Comparison of ENCODE assay signal across 8 mouse cellular contexts in genomic region chr17:21707343-21707996, GRCm38 (mm10). TPM values are rescaled to one million over a fixed set of nuclear protein-coding genes. Genes with fewer than 3 reads are reported as not detected.
A peak's percentile ranks its signal among the peaks of the same experiment; 100 is the strongest.
DNase-seq lines count a peak whose midpoint lies in the region; ATAC-seq and TF ChIP-seq lines count a peak whose summit lies in the region.

Zfp760 (plus strand) TSS chr17:21707741.

- intact Hi-C loops in heart, postnatal 36 days (cut with DNase I) = no loop called here

- H3K27ac ChIP-seq in forebrain, embryonic 16.5 days (ENCODE audit: low read length) = peak within 1 kb of the TSS; percentile 84
- H3K27ac ChIP-seq in layer of hippocampus, adult 2 months = peak within 1 kb of the TSS; percentile 87
- peak within 1 kb of the TSS; percentile 97 for H3K27ac ChIP-seq in lung, embryonic 14.5 days (ENCODE audit: low read depth)
- H3K27ac ChIP-seq in olfactory bulb, adult 2 months (ENCODE audit: insufficient read depth, low read depth, low read length) = peak within 1 kb of the TSS; percentile 27
- no peak within 1 kb of the TSS for H3K27ac ChIP-seq in thymus, adult 2 months (ENCODE audit: control insufficient read depth, insufficient read depth, low read length)

- no peaks in the 10 kb centered on the region for H3K27me3 ChIP-seq in G1E (ENCODE audit: insufficient read depth, low read length)
- H3K27me3 ChIP-seq in forebrain, embryonic 16.5 days (replicated peaks; ENCODE audit: control insufficient read depth, insufficient read depth, low read length) = no peaks in the 10 kb centered on the region
- H3K27me3 ChIP-seq in lung, embryonic 14.5 days (ENCODE audit: insufficient read depth, low read length) = no peaks in the 10 kb centered on the region
- H3K27me3 ChIP-seq in thymus, adult 2 months (ENCODE audit: control insufficient read depth, insufficient read depth, low read length) = no peaks in the 10 kb centered on the region

- H3K9me3 ChIP-seq in G1E (replicated peaks) = no peaks in the 10 kb centered on the region
- no peaks in the 10 kb centered on the region for H3K9me3 ChIP-seq in forebrain, embryonic 16.5 days (ENCODE audit: control insufficient read depth, low read length)
- H3K9me3 ChIP-seq in lung, embryonic 14.5 days (ENCODE audit: low read depth, low read length) = no peaks in the 10 kb centered on the region

- peak; percentile 85 for ATAC-seq in G1E (ENCODE audit: extremely low read depth, insufficient number of reproducible peaks, low FRiP score, poor library complexity, severe bottlenecking)
- peak; percentile 98 for ATAC-seq in forebrain, embryonic 16.5 days
- peak; percentile 99 for ATAC-seq in lung, embryonic 14.5 days (ENCODE audit: insufficient read depth)

- TF ChIP-seq POLR2A in olfactory bulb, adult 2 months (IDR thresholded peaks at IDR 0.05; ENCODE audit: insufficient read depth, low read depth, low read length) = no peak
- TF ChIP-seq POLR2A in thymus, adult 2 months (IDR thresholded peaks at IDR 0.05; ENCODE audit: control insufficient read depth, extremely low read depth, insufficient read depth, low read length, poor library complexity) = no peak

- H3K36me3 ChIP-seq in G1E (replicated peaks) = peaks cover 17% of the 10 kb centered on the region
- H3K36me3 ChIP-seq in forebrain, embryonic 16.5 days (ENCODE audit: control insufficient read depth, insufficient read depth) = no peaks in the 10 kb centered on the region
- H3K36me3 ChIP-seq in lung, embryonic 14.5 days (ENCODE audit: insufficient read depth) = peaks cover 7% of the 10 kb centered on the region; the same call in 1 of the 2 replicates
- H3K36me3 ChIP-seq in thymus, adult 2 months (ENCODE audit: control insufficient read depth, insufficient read depth, low read length) = no peaks in the 10 kb centered on the region

- WGBS in forebrain, embryonic 16.5 days = 5% methylated on average over 26 of the region's 26 CpGs
- 4% methylated on average over 26 of the region's 26 CpGs for WGBS in lung, embryonic 14.5 days
- 3% methylated on average over 26 of the region's 26 CpGs for WGBS in olfactory bulb, adult 2 months
- WGBS in thymus, adult 2 months = 7% methylated on average over 26 of the region's 26 CpGs

- DNase-seq in G1E (ENCODE audit: low spot score) = peak; percentile 45
- peak; percentile 77 to 87 for DNase-seq in cerebellum, adult 18-20 months
- peak; percentile 79 to 82 for DNase-seq in heart, postnatal 36 days
- DNase-seq in layer of hippocampus, adult 2 months (ENCODE audit: low spot score in 2 of 2) = peak; percentile 70 to 88
- peak; percentile 97 for DNase-seq in lung, embryonic 14.5 days
- peak; percentile 57 for DNase-seq in thymus, adult 2 months

- H3K4me2 ChIP-seq in forebrain, embryonic 16.5 days (ENCODE audit: low read length) = peak within 1 kb of the TSS; percentile 65
- H3K4me2 ChIP-seq in lung, embryonic 14.5 days = peak within 1 kb of the TSS; percentile 73

- peaks cover 31% of the 10 kb centered on the region for H3K4me1 ChIP-seq in G1E (ENCODE audit: insufficient read depth, low read depth, low read length)
- peaks cover 12% of the 10 kb centered on the region for H3K4me1 ChIP-seq in forebrain, embryonic 16.5 days (replicated peaks; ENCODE audit: control insufficient read depth, insufficient read depth, low read length)
- 0 out of 2 replicates have a peak, but pooled peaks cover 4% of the 10 kb centered on the region for H3K4me1 ChIP-seq in lung, embryonic 14.5 days (ENCODE audit: insufficient read depth)
- no peaks in the 10 kb centered on the region; the same call in 1 of the 2 replicates for H3K4me1 ChIP-seq in olfactory bulb, adult 2 months (ENCODE audit: control insufficient read depth, insufficient read depth, low read length)
- H3K4me1 ChIP-seq in thymus, adult 2 months (replicated peaks; ENCODE audit: control insufficient read depth, insufficient read depth, low read length) = peaks cover 3% of the 10 kb centered on the region

- H3K4me3 ChIP-seq in G1E (ENCODE audit: low read depth, low read length) = peak within 1 kb of the TSS; percentile 80
- H3K4me3 ChIP-seq in forebrain, embryonic 16.5 days (replicated peaks; ENCODE audit: low read length) = peak within 1 kb of the TSS; percentile 85
- peak within 1 kb of the TSS; percentile 82 for H3K4me3 ChIP-seq in layer of hippocampus, adult 2 months
- peak within 1 kb of the TSS; percentile 52 for H3K4me3 ChIP-seq in lung, embryonic 14.5 days (ENCODE audit: low read depth, low read length)
- peak within 1 kb of the TSS; percentile 95 for H3K4me3 ChIP-seq in olfactory bulb, adult 2 months (ENCODE audit: insufficient read depth, low read depth, low read length)
- H3K4me3 ChIP-seq in thymus, adult 2 months (ENCODE audit: control insufficient read depth, insufficient read depth, low read length) = peak within 1 kb of the TSS; percentile 55

- TF ChIP-seq CTCF in G1E (IDR thresholded peaks at IDR 0.05; ENCODE audit: low read depth, low read length) = no peak
- no peak; the same call in 1 of the 2 replicates for TF ChIP-seq CTCF in layer of hippocampus, adult 2 months (conservative IDR thresholded peaks at IDR 0.05)
- TF ChIP-seq CTCF in lung, embryonic 14.5 days (IDR thresholded peaks at IDR 0.05; ENCODE audit: low read depth) = no peak
- no peak for TF ChIP-seq CTCF in olfactory bulb, adult 2 months (IDR thresholded peaks at IDR 0.05; ENCODE audit: insufficient read depth, low read depth, low read length)
- TF ChIP-seq CTCF in thymus, adult 2 months (IDR thresholded peaks at IDR 0.05; ENCODE audit: borderline replicate concordance, control insufficient read depth, extremely low read depth, insufficient read depth, low read length, poor library complexity) = peak; percentile 12; the same call in 1 of the 2 replicates

- peak within 1 kb of the TSS; percentile 76 for H3K9ac ChIP-seq in forebrain, embryonic 16.5 days (replicated peaks; ENCODE audit: low read depth, low read length)
- peak within 1 kb of the TSS; percentile 72 for H3K9ac ChIP-seq in lung, embryonic 14.5 days

RNA-seq across cellular contexts. Expression of gene Zfp760, which starts in this region (rescaled TPM):
- total RNA-seq in G1E (2014; fragmentation: Nextera tagmentation) = 21.4 and 24.0 TPM in 2 replicates
- total RNA-seq in G1E (2017) = 14.1 and 14.5 TPM in 2 replicates
- polyA plus RNA-seq in G1E (2012) = 1.0 and 1.2 TPM in 2 replicates
- 19.4 and 21.5 TPM in 2 replicates for polyA plus RNA-seq in forebrain, embryonic 16.5 days (2015; fragmentation: Nextera tagmentation; extraction: Ambion mirVana)
- total RNA-seq in heart, postnatal 36 days (2021) = 1 to 10 TPM; 2.1 TPM
- 1 to 10 TPM; 8.2 to 8.6 TPM for total RNA-seq in layer of hippocampus, adult 2 months (2021)
- polyA plus RNA-seq in lung, embryonic 14.5 days (2014; fragmentation: Nextera tagmentation; extraction: Ambion mirVana) = 15.3 and 16.8 TPM in 2 replicates
- polyA plus RNA-seq in olfactory bulb, adult 2 months (2012; ENCODE audit: insufficient read depth, insufficient read length, low replicate concordance, missing spikeins) = not detected in 2 replicates
- polyA plus RNA-seq in thymus, adult 2 months (2012; rRNA removed) = 0.61 and 0.78 TPM in 2 replicates

Comparison
In these comparisons a context has a peak if more than half of its experiments do, and no peak if none do; other contexts are left out.
1. Peak in DNase-seq and H3K4me3 ChIP-seq in thymus, adult 2 months; RNA of the gene not detected or under 1 TPM.
2. DNase-seq: peak in every context shown above with its lines; median percentile 97 in lung, embryonic 14.5 days; 82 in cerebellum, adult 18-20 months; 80 in heart, postnatal 36 days; 79 in layer of hippocampus, adult 2 months; 57 in thymus, adult 2 months; 45 in G1E.